ENCODE assay signal across 24 mouse cellular contexts in genomic region chr11:87507043-87507442, GRCm38 (mm10). TPM values are rescaled to one million over a fixed set of nuclear protein-coding genes. Genes with fewer than 3 reads are reported as not detected.
"Had no signal": no experiment of that assay in that cellular context is flagged by ENCODE, and none has a peak within 500 bp of the region (broad histone marks: within the 10 kb centered on the region; RNA-seq: fewer than 3 reads in every experiment).

No protein-coding gene starts in this region.

- DNase-seq: lung, adult 2 months; lung, postnatal 14 days; lung, postnatal 36 days; right cerebral cortex, postnatal 14 days; thymus, adult 18-20 months; thymus, postnatal 14 days; thymus, postnatal 36 days had no signal

- H3K36me3 ChIP-seq: liver, embryonic 15.5 days; lung, embryonic 15.5 days; midbrain, embryonic 13.5 days; midbrain, embryonic 15.5 days; neural tube, embryonic 12.5 days had no signal

- H3K4me1 ChIP-seq: lung, embryonic 15.5 days; midbrain, embryonic 13.5 days; midbrain, embryonic 15.5 days; neural tube, embryonic 12.5 days had no signal

- H3K4me2 ChIP-seq: liver, embryonic 15.5 days; lung, embryonic 15.5 days; midbrain, embryonic 11.5 days; midbrain, embryonic 13.5 days; midbrain, embryonic 15.5 days; neural tube, embryonic 12.5 days had no signal

- H3K9ac ChIP-seq: liver, embryonic 15.5 days; lung, embryonic 15.5 days; midbrain, embryonic 13.5 days; midbrain, embryonic 15.5 days; neural tube, embryonic 12.5 days had no signal

- H3K27ac ChIP-seq: liver, embryonic 15.5 days; lung, embryonic 15.5 days; macrophage; midbrain, embryonic 13.5 days; midbrain, embryonic 15.5 days; neural tube, embryonic 12.5 days had no signal

- H3K9me3 ChIP-seq: liver, embryonic 15.5 days; lung, embryonic 15.5 days; midbrain, embryonic 13.5 days; midbrain, embryonic 15.5 days; neural tube, embryonic 12.5 days had no signal

- ATAC-seq: lung, postnatal 0 days; midbrain, embryonic 13.5 days; midbrain, embryonic 15.5 days had no signal

- H3K4me3 ChIP-seq: liver, embryonic 15.5 days; lung, embryonic 15.5 days; midbrain, embryonic 13.5 days; midbrain, embryonic 15.5 days; neural tube, embryonic 12.5 days had no signal

- H3K27me3 ChIP-seq: liver, embryonic 15.5 days; lung, embryonic 15.5 days; midbrain, embryonic 13.5 days; midbrain, embryonic 15.5 days; neural tube, embryonic 12.5 days had no signal

RNA-seq across cellular contexts. Expression of gene Gm11492, which starts 59.4 kb away (rescaled TPM):
- total RNA-seq: megakaryocyte, adult 5-6 weeks; midbrain, postnatal 0 days; monocyte, adult 5-6 weeks; neutrophil, adult 5-6 weeks had no signal
- polyA plus RNA-seq: liver, embryonic 15.5 days; lung, adult 2 months; lung, embryonic 15.5 days; lung, postnatal 0 days; macrophage; midbrain, embryonic 11.5 days; midbrain, embryonic 13.5 days; midbrain, embryonic 15.5 days; midbrain, postnatal 0 days; neural tube, embryonic 12.5 days; neural tube, embryonic 14.5 days; spleen, adult 2 months; stomach, embryonic 14.5 days; stomach, embryonic 16.5 days; thymus, postnatal 0 days had no signal
